Mouse (Mus musculus): ENCODE data around the gene Zfp866.

- no peak for TF ChIP-seq CTCF (conservative IDR thresholded peaks at IDR 0.05; ENCODE audit: insufficient read depth, insufficient read length, low read depth, low read length)
- no peak for TF ChIP-seq POLR2A (IDR thresholded peaks at IDR 0.05; ENCODE audit: low read depth, low read length)
Observed at GRCm38 (mm10) chr8:69789105-69789504, 1.9 kb downstream of the Zfp866 start.

All from kidney, adult 2 months (tissue).